Mouse (Mus musculus) B cell, adult 2 months (primary cell): ENCODE results near the gene Armc12.

Source experiments
- DNase-seq, 2 experiments: peaks; one replicate each; pipeline ENCODE4 v3.0.0; 2022

Armc12 gene

GRCm38 (mm10) chr17:28530506-28530905 is at the start of gene Armc12:
TSS of gene Armc12 (plus strand) at chr17:28530806.
- DNase-seq: no peak

- DNase-seq: no peak
These were observed 45.7 kb upstream of the Armc12 start for GRCm38 (mm10) chr17:28484704-28485445.

- peak; percentile 51 to 57 for DNase-seq
These were observed 45.1 kb upstream of the Armc12 start for GRCm38 (mm10) chr17:28485446-28485948.

GRCm38 (mm10) chr17:28485977-28486400 is 44.6 kb upstream of the Armc12 start:
- DNase-seq: peak; percentile 96 to 97

- peak in 1 of 2 experiments; percentile 27 for DNase-seq
These were observed 43.9 kb upstream of the Armc12 start for GRCm38 (mm10) chr17:28486720-28487119.

- no peak for DNase-seq
These were observed 42.9 kb upstream of the Armc12 start for GRCm38 (mm10) chr17:28487584-28488257.

- no peak for DNase-seq
These were observed 42.2 kb upstream of the Armc12 start for GRCm38 (mm10) chr17:28488258-28489013.

- DNase-seq: no peak
These were observed 39.4 kb upstream of the Armc12 start for GRCm38 (mm10) chr17:28491035-28491770.

GRCm38 (mm10) chr17:28495832-28496231 is 34.8 kb upstream of the Armc12 start:
- DNase-seq: no peak

GRCm38 (mm10) chr17:28499190-28499589 is 31.4 kb upstream of the Armc12 start:
- no peak for DNase-seq

GRCm38 (mm10) chr17:28500465-28500864 is 30.1 kb upstream of the Armc12 start:
- DNase-seq: no peak

- DNase-seq: no peak
These were observed 28.3 kb upstream of the Armc12 start for GRCm38 (mm10) chr17:28502196-28502821.

GRCm38 (mm10) chr17:28504182-28504581 is 26.4 kb upstream of the Armc12 start:
- no peak for DNase-seq

- DNase-seq: no peak
These were observed 25.0 kb upstream of the Armc12 start for GRCm38 (mm10) chr17:28505591-28505990.

- DNase-seq: no peak
These were observed 23.7 kb upstream of the Armc12 start for GRCm38 (mm10) chr17:28506895-28507294.

GRCm38 (mm10) chr17:28507496-28507895 is 23.1 kb upstream of the Armc12 start:
- no peak for DNase-seq

GRCm38 (mm10) chr17:28510445-28511342 is 19.9 kb upstream of the Armc12 start:
- peak in 1 of 2 experiments; percentile 28 for DNase-seq

GRCm38 (mm10) chr17:28511616-28512541 is 18.7 kb upstream of the Armc12 start:
- DNase-seq: no peak

GRCm38 (mm10) chr17:28512696-28513095 is 17.9 kb upstream of the Armc12 start:
- no peak for DNase-seq

GRCm38 (mm10) chr17:28513337-28513736 is 17.3 kb upstream of the Armc12 start:
- no peak for DNase-seq
